Mouse (Mus musculus): ENCODE data around the gene Fzd10. TPM values are rescaled to one million over a fixed set of nuclear protein-coding genes. Genes with fewer than 3 reads are reported as not detected.

Gene Fzd10
- total RNA-seq, 2 experiments from 2014 or later = 0.08 TPM; not detected in 1

DNA sequence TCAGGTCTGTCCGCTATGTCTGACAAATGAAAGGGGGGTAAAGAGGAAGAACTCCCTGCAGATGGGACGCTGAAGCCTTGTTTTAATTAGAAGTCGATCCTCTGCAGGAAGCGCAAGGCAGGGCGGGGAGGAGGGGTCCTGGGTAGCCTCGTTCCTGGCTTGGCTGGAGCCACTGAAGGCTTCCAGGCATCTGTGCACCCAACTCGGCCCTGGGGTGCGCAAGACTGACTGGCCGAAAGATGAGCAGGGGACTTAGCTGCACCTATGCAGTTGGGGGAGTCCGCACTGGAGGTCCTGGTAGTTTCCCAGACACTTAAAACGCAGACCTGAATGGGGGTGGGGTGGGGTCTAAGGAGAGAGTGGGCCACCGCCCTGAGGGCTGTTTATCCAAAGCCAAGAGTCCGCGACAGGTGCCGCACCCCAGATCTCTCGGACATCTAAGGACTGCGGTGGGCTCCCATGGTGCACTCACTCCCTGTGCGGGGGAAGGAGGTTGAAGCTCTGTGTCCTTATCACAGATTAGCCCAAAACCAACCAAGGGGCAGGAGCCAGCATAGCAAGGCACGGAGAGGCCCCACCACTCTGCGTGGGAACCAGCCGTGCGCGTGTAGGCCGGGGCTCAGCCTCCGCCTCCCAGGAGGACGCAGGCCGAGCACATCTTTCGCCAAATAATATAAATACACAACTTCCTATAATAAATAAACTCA lies 1.1 kb upstream of the Fzd10 start:
- DNase-seq (ENCODE audit: low spot score) = no peak
- intact Hi-C loops (cut with DNase I) = no loop called here

DNA sequence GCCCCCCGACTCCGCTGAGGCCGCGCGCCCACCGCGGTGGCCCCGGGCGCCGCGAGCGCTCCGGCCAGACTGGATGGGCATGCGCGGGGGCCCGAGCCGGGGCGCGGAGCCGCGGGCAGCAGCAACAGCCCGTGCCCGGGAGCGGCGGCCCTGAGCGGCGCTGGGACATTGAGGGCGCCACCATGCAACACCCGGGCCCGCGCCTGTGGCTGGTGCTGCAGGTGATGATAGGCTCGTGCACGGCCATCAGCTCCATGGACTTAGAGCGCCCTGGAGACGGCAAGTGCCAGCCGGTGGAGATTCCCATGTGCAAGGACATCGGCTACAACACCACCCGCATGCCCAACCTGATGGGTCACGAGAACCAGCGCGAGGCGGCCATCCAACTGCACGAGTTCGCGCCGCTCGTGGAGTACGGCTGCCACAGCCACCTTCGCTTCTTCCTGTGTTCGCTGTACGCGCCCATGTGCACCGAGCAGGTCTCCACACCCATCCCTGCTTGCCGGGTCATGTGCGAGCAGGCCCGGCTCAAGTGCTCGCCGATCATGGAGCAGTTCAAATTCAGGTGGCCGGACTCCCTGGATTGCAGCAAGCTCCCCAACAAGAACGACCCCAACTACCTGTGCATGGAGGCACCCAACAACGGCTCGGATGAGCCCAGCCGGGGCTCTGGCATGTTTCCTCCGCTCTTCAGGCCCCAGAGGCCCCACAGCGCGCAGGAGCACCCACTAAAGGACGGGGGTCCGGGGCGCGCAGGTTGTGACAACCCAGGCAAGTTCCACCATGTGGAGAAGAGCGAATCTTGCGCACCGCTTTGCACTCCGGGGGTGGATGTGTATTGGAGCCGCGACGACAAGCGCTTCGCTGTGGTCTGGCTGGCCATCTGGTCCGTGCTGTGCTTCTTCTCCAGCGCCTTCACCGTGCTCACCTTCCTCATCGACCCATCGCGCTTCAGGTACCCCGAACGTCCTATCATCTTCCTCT lies 684 bp downstream of the Fzd10 start:
- no peak for DNase-seq (ENCODE audit: low spot score)
- intact Hi-C loops (cut with DNase I) = no loop called here

- intact Hi-C loops (cut with DNase I) = no loop called here
- no peak for DNase-seq (ENCODE audit: low spot score)
Measured at GRCm38 (mm10) chr5:128603693-128604092, 3.0 kb downstream of the Fzd10 start.

DNA sequence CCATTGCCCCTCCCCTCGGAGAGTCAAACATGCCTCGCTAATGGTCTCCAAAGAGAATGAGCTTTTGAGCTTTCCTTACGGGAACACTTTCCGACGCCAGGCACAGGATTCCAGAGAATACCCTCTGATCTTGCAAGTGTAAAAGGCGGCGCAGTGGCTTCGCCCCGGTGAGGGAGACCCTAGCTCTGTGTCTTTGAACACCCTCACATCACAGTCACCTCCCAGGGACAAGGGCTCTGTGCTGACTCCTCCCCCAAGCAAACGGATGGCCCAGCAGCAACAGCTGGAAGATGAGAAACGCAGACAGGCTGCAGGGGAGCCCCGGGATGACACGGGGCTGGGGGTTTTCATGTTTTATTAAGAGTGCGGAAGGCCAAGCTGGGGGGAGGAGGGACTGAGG lies 6.0 kb downstream of the Fzd10 start:
- DNase-seq (ENCODE audit: low spot score) = no peak
- intact Hi-C loops (cut with DNase I) = no loop called here

DNA sequence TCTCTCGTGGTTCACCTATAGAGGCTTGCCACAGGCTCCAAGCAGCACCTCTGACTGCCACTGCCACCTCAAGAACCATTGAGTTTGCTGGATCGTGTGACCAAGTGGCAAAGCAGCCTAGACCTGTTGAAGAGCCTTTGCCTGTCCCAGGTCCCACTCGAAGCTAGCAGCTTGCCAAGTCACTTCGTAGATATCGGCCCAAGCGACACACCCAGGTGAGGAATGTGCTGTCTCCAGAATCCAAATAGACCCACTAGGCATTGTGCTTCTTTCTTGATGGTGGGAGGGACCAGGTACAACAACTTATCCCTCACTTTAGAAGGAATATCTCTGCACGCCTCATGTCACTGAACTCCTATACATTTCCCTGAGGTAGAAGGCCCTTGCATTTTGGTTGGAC lies 8.4 kb downstream of the Fzd10 start:
- intact Hi-C loops (cut with DNase I) = no loop called here
- no peak for DNase-seq (ENCODE audit: low spot score)

GRCm38 (mm10) chr5:128617621-128618020 lies 17.0 kb downstream of the Fzd10 start:
- DNase-seq (ENCODE audit: low spot score) = no peak
- intact Hi-C loops (cut with DNase I) = no loop called here

DNA sequence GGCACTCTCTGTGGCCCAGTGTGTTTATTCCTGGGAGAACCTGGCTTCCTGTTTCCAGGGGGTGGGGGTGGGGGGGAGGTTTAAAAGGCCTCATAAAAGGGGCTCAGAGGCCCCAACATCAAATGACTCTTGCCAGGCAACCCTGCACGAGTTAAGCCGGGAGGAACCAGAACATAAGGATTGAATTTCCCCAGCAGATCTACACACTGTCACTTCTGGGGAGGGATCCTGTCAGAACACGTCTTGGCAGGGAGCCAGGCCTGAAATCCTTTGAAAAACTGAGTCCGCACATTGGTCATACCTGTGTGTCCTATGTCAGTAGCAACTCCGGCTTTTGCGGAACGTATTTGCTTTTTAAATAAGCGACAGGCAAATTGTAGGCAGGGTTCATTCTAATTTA lies 19.3 kb downstream of the Fzd10 start:
- intact Hi-C loops (cut with DNase I) = no loop called here
- no peak for DNase-seq (ENCODE audit: low spot score)

GRCm38 (mm10) chr5:128620408-128620807 lies 19.8 kb downstream of the Fzd10 start:
- intact Hi-C loops (cut with DNase I) = no loop called here
- DNase-seq (ENCODE audit: low spot score) = no peak

GRCm38 (mm10) chr5:128627763-128628162 lies 27.1 kb downstream of the Fzd10 start:
- no peak for DNase-seq (ENCODE audit: low spot score)
- intact Hi-C loops (cut with DNase I) = no loop called here

DNA sequence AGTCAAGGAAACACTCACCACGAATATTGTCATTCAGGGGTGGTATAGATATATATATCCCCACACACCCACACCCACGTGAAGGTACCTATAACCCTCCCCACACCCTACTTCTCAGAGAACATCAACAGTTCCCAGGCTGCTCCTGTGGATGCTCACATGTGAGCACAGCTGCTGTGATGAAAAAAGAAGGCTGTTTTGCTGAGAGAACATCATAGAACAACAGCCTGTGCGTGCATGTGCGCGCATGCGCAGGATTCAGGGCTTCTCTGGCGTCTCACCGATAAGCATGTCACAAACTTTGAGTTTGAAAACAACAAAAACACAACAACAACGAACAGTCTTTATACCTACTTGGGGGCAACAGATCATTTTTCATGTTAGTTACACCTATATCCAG lies 36.0 kb downstream of the Fzd10 start:
- DNase-seq (ENCODE audit: low spot score) = no peak
- intact Hi-C loops (cut with DNase I) = no loop called here

- intact Hi-C loops (cut with DNase I) = no loop called here
- DNase-seq (ENCODE audit: low spot score) = no peak
Measured at GRCm38 (mm10) chr5:128637071-128638015, 36.7 kb downstream of the Fzd10 start.

DNA sequence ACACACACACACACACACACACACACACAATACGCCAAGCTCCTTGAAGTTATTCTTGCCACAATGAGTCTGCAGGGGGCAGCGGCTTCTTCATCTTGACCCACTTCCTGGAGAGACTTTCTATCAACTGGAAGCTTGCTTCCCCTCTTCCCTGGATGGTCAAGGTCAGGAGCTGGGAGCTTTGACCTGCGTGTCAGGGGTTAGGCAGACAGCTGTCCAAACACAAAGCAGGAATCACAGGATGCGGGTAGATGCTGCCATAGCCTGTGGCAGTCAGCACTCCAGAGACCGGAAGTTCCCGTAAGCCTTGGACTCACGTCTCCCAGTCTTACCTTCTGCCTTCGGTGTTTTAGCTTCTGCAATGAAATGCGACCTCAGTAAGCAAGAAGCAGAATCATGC lies 38.1 kb downstream of the Fzd10 start:
- intact Hi-C loops (cut with DNase I) = no loop called here

DNA sequence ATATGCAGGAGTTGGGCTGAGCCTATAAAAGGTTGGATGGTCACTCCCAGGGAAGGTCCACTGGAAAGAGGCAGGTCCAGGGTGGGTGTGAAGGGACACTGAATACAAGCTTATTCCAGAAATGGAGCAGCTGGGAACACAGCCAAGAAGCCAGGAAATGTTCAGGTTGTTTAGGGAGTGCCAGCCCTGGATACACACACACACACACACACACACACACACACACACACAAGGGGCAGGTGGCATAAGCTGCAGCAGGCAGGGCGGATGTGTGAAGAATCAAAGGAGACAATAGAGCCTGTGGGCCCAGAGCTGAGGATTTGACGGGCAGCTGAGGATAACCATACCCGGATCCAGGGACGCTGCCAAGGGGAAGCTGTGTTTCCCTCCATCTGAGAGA lies 42.4 kb downstream of the Fzd10 start:
- intact Hi-C loops (cut with DNase I) = no loop called here
- no peak for DNase-seq (ENCODE audit: low spot score)

More for the DNA sequence above, 38.1 kb downstream of the Fzd10 start:
- DNase-seq (ENCODE audit: low spot score) = no peak

DNA sequence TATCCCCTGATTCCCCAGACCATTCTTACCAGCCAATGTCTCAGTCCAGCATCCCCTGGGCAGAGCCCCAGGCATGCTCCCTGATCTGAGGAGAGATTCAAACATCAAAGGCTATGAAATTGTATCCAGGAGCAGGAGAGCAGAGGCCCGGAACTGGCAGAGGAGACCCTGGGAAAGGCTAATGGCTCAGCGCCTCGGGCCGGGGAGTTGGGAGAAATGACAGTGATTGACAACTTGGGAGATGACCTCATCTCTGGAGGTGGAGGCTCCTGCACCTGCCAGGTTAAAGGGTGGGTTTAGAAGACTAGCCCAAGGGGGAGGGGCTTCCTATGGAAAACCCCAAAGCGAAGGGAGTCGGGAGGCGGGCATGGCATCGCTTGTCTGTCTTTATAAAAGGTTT lies 45.1 kb downstream of the Fzd10 start:
- DNase-seq (ENCODE audit: low spot score) = no peak
- intact Hi-C loops (cut with DNase I) = no loop called here

GRCm38 (mm10) chr5:128646286-128646685 lies 45.6 kb downstream of the Fzd10 start:
- no peak for DNase-seq (ENCODE audit: low spot score)
- intact Hi-C loops (cut with DNase I) = no loop called here

DNA sequence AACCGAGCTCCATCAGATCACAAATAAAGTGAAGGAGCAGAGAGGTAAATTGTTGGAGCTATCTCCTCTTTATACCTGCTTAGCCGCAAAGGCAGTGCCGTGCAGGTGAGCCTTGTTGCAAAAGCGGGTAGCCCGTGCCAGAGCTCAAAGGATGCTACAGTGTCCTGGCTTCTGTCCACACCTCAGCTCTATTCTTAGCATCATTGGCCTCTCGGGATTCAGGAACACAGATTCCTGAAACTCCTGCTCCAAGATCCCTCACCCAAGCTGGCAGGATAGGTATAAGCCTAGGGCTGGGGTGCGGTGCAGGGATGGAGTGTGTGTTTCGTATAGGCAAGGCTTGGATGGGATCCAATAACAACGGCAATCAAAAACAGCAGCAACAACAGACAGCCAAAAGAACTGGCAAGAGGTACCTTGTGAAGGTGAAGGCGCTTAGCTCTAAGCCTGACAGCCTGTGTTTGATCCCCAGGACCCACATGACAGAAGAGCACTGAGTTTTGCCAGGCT lies 46.6 kb downstream of the Fzd10 start:
- no peak for DNase-seq (ENCODE audit: low spot score)
- intact Hi-C loops (cut with DNase I) = no loop called here

DNA sequence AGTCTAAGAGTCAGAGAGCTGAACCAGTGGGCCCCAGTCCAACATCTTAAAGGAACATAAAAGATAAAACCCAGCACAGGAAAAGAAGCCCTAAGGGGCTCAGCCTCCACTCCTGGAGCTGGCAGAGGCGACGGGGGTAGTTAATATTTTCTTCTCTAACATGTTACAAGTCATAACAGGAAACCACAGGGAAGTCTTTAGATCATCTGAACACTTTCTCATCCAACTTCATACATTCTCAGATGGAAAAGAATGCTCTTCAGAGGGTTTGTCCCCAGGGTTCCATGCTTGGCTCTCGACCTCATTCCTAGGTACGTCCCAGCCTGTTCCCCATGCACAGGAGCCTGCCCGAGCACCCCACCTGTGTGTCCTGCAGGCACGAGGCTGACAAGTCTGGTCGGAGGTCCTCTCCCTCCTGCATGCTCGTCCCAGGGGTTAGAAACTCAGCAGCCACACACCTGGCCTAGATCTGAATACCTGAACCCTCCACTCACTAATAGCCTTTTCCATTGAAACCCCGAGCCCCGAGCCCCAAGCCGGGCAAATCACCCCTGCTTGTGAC lies 48.8 kb downstream of the Fzd10 start:
- intact Hi-C loops (cut with DNase I) = no loop called here
- DNase-seq (ENCODE audit: low spot score) = no peak
